Mouse (Mus musculus) adrenal gland, adult (tissue): Measurements from ENCODE around the gene Helq.

ENCODE experiments used
- DNase-seq, 2 experiments: peaks; one replicate each; pipeline ENCODE4 v3.0.0; 2022 to 2023; ENCODE audit warnings: low spot score in 1 of 2; ENCODE audit not compliant: inconsistent age in 2 of 2

The Helq gene

GRCm38 (mm10) chr5:100798165-100798860, at the start of gene Helq, which contains the start of gene Mrps18c:
Gene Helq (minus strand): TSS chr5:100798598.
Gene Mrps18c (plus strand): TSS chr5:100798627.
- peak; percentile 93 to 97 for DNase-seq

- DNase-seq: no peak
These were observed 48.7 kb upstream of the Helq start for GRCm38 (mm10) chr5:100847143-100847542.

GRCm38 (mm10) chr5:100846599-100846920, 48.2 kb upstream of the Helq start:
- no peak for DNase-seq

- DNase-seq: peak; percentile 88 to 96
These were observed 47.6 kb upstream of the Helq start for GRCm38 (mm10) chr5:100845848-100846598.

- DNase-seq: peak; percentile 58 to 84
These were observed 47.1 kb upstream of the Helq start, which contains the start of gene Gpat3 for GRCm38 (mm10) chr5:100845485-100845847. Gene Gpat3 (plus strand): TSS chr5:100845713.

GRCm38 (mm10) chr5:100844485-100844884, 46.1 kb upstream of the Helq start:
- DNase-seq: no peak

GRCm38 (mm10) chr5:100837907-100838306, 39.5 kb upstream of the Helq start:
- no peak for DNase-seq

- DNase-seq: peak in 1 of 2 experiments; percentile 31
These were observed 37.6 kb upstream of the Helq start for GRCm38 (mm10) chr5:100835862-100836538.

GRCm38 (mm10) chr5:100833841-100834240, 35.4 kb upstream of the Helq start:
- no peak for DNase-seq

- DNase-seq: no peak
These were observed 34.3 kb upstream of the Helq start for GRCm38 (mm10) chr5:100832680-100833079.

GRCm38 (mm10) chr5:100828701-100829100, 30.3 kb upstream of the Helq start:
- DNase-seq: peak in 1 of 2 experiments; percentile 45

- no peak for DNase-seq
These were observed 28.1 kb upstream of the Helq start for GRCm38 (mm10) chr5:100826531-100826930.

GRCm38 (mm10) chr5:100825975-100826374, 27.6 kb upstream of the Helq start:
- peak in 1 of 2 experiments; percentile 56 for DNase-seq

GRCm38 (mm10) chr5:100822826-100823225, 24.4 kb upstream of the Helq start:
- DNase-seq: no peak

GRCm38 (mm10) chr5:100821375-100821774, 23.0 kb upstream of the Helq start:
- DNase-seq: peak in 1 of 2 experiments; percentile 56

GRCm38 (mm10) chr5:100820483-100821184, 22.2 kb upstream of the Helq start, which contains the start of gene Abraxas1:
Gene Abraxas1 (minus strand): TSS chr5:100820965.
- peak; percentile 89 to 96 for DNase-seq

- peak in 1 of 2 experiments; percentile 40 for DNase-seq
These were observed 21.4 kb upstream of the Helq start for GRCm38 (mm10) chr5:100819568-100820480.

GRCm38 (mm10) chr5:100818341-100818740, 19.9 kb upstream of the Helq start:
- DNase-seq: no peak

- no peak for DNase-seq
These were observed 4.3 kb downstream of the Helq start for GRCm38 (mm10) chr5:100794084-100794483.

- no peak for DNase-seq
These were observed 6.1 kb downstream of the Helq start for GRCm38 (mm10) chr5:100792261-100792660.
